Mouse (Mus musculus): ENCODE measurements around the gene Fbxw7. TPM values are rescaled to one million over a fixed set of nuclear protein-coding genes. Genes with fewer than 3 reads are reported as not detected.
A peak's percentile ranks its signal among the peaks of the same experiment; 100 is the strongest.

Fbxw7 gene
- polyA plus RNA-seq, 1 experiment from 2014 or later = 3.8 TPM

GRCm38 (mm10) chr3:84806206-84806605, 8.9 kb upstream of the Fbxw7 start:
- no peaks in the 10 kb centered on the region for H3K9me3 ChIP-seq (replicated peaks)
- no peak for DNase-seq
- no peak overlapping the region for H3K4me3 ChIP-seq (replicated peaks)
- H3K9ac ChIP-seq = no peak overlapping the region
- H3K4me2 ChIP-seq = no peak overlapping the region
- 75% methylated on average over 2 of the region's 2 CpGs for WGBS (ENCODE audit: insufficient replicate concordance)
- H3K36me3 ChIP-seq = no peaks in the 10 kb centered on the region
- ATAC-seq (ENCODE audit: low read depth) = no peak
- H3K4me1 ChIP-seq (replicated peaks) = peaks cover 17% of the 10 kb centered on the region
- H3K27ac ChIP-seq = no peak overlapping the region
- H3K27me3 ChIP-seq = no peaks in the 10 kb centered on the region

- Histone ChIP-seq H3K27me3 (no peaks in the 10 kb centered on the region), H3K9ac (no peak overlapping the region), H3K4me3 (replicated peaks) (no peak overlapping the region), H3K9me3 (replicated peaks) (no peaks in the 10 kb centered on the region), H3K4me1 (replicated peaks) (peaks cover 23% of the 10 kb centered on the region), H3K36me3 (no peaks in the 10 kb centered on the region), H3K4me2 (no peak overlapping the region), H3K27ac (no peak overlapping the region)
- DNase-seq = no peak
- ATAC-seq (ENCODE audit: low read depth) = no peak
- 57% methylated on average over 3 of the region's 3 CpGs for WGBS (ENCODE audit: insufficient replicate concordance)
These were observed 7.2 kb upstream of the Fbxw7 start for GRCm38 (mm10) chr3:84807826-84808225.

- H3K4me2 ChIP-seq = no peak overlapping the region
- H3K27ac ChIP-seq = no peak overlapping the region
- H3K27me3 ChIP-seq = no peaks in the 10 kb centered on the region
- no peaks in the 10 kb centered on the region for H3K9me3 ChIP-seq (replicated peaks)
- peaks cover 28% of the 10 kb centered on the region for H3K4me1 ChIP-seq (replicated peaks)
- no peaks in the 10 kb centered on the region for H3K36me3 ChIP-seq
- no peak for DNase-seq
- H3K9ac ChIP-seq = no peak overlapping the region
- H3K4me3 ChIP-seq (replicated peaks) = no peak overlapping the region
- no peak for ATAC-seq (ENCODE audit: low read depth)
These were observed 6.2 kb upstream of the Fbxw7 start for GRCm38 (mm10) chr3:84808906-84809305.

GRCm38 (mm10) chr3:84810803-84811202, 4.3 kb upstream of the Fbxw7 start:
- no peaks in the 10 kb centered on the region for H3K9me3 ChIP-seq (replicated peaks)
- ATAC-seq (ENCODE audit: low read depth) = no peak
- H3K4me2 ChIP-seq = no peak overlapping the region
- H3K4me1 ChIP-seq (replicated peaks) = peaks cover 20% of the 10 kb centered on the region
- H3K27me3 ChIP-seq = no peaks in the 10 kb centered on the region
- no peak overlapping the region for H3K9ac ChIP-seq
- H3K4me3 ChIP-seq (replicated peaks) = no peak overlapping the region
- H3K36me3 ChIP-seq = no peaks in the 10 kb centered on the region
- H3K27ac ChIP-seq = no peak overlapping the region
- no peak for DNase-seq

GRCm38 (mm10) chr3:84813436-84814156, 1.5 kb upstream of the Fbxw7 start:
- H3K4me2 ChIP-seq = peak overlapping the region; percentile 99
- DNase-seq (no peak), ATAC-seq (ENCODE audit: low read depth) (peak; percentile 53)
- WGBS (ENCODE audit: insufficient replicate concordance) = under 1% methylated on average over 28 of the region's 29 CpGs
- peak overlapping the region; percentile 100 for H3K4me3 ChIP-seq (replicated peaks)
- H3K27ac ChIP-seq = peak overlapping the region; percentile 98
- 0 out of 2 replicates have a peak, but pooled peaks cover 1% of the 10 kb centered on the region for H3K36me3 ChIP-seq
- peaks cover 38% of the 10 kb centered on the region for H3K4me1 ChIP-seq (replicated peaks)
- H3K9me3 ChIP-seq (replicated peaks) = no peaks in the 10 kb centered on the region
- no peaks in the 10 kb centered on the region for H3K27me3 ChIP-seq
- peak overlapping the region; percentile 96 for H3K9ac ChIP-seq

- H3K4me2 ChIP-seq = peak overlapping the region; percentile 99
- peak overlapping the region; percentile 96 for H3K9ac ChIP-seq
- peaks cover 6% of the 10 kb centered on the region; the same call in 1 of the 2 replicates for H3K36me3 ChIP-seq
- ATAC-seq (ENCODE audit: low read depth) (peak; percentile 95), DNase-seq (peak; percentile 100)
- no peaks in the 10 kb centered on the region for H3K9me3 ChIP-seq (replicated peaks)
- H3K27ac ChIP-seq = peak overlapping the region; percentile 98
- under 1% methylated on average over 54 of the region's 60 CpGs for WGBS (ENCODE audit: insufficient replicate concordance)
- peaks cover 39% of the 10 kb centered on the region for H3K4me1 ChIP-seq (replicated peaks)
- peak overlapping the region; percentile 100 for H3K4me3 ChIP-seq (replicated peaks)
- no peaks in the 10 kb centered on the region for H3K27me3 ChIP-seq
These were observed 809 bp upstream of the Fbxw7 start for GRCm38 (mm10) chr3:84814157-84814761.

GRCm38 (mm10) chr3:84815461-84815860, 393 bp downstream of the Fbxw7 start:
- peaks cover 37% of the 10 kb centered on the region for H3K4me1 ChIP-seq (replicated peaks)
- peak; percentile 38 for DNase-seq
- no peaks in the 10 kb centered on the region for H3K27me3 ChIP-seq
- peak overlapping the region; percentile 98 for H3K27ac ChIP-seq
- under 1% methylated on average over 29 of the region's 29 CpGs for WGBS (ENCODE audit: insufficient replicate concordance)
- H3K4me3 ChIP-seq (replicated peaks) = peak overlapping the region; percentile 100
- no peaks in the 10 kb centered on the region for H3K9me3 ChIP-seq (replicated peaks)
- H3K4me2 ChIP-seq = peak overlapping the region; percentile 99
- ATAC-seq (ENCODE audit: low read depth) = no peak
- H3K36me3 ChIP-seq = peaks cover 9% of the 10 kb centered on the region; the same call in 1 of the 2 replicates
- H3K9ac ChIP-seq = peak overlapping the region; percentile 96

GRCm38 (mm10) chr3:84816951-84817350, 1.9 kb downstream of the Fbxw7 start:
- no peak for ATAC-seq (ENCODE audit: low read depth)
- 29% methylated on average over 1 of the region's 1 CpGs for WGBS (ENCODE audit: insufficient replicate concordance)
- no peak overlapping the region; the same call in 1 of the 2 replicates for H3K27ac ChIP-seq
- H3K4me1 ChIP-seq (replicated peaks) = peaks cover 37% of the 10 kb centered on the region
- H3K9me3 ChIP-seq (replicated peaks) = no peaks in the 10 kb centered on the region
- peaks cover 9% of the 10 kb centered on the region; the same call in 1 of the 2 replicates for H3K36me3 ChIP-seq
- no peak overlapping the region for H3K9ac ChIP-seq
- H3K4me2 ChIP-seq = 0 out of 2 replicates have a peak overlapping the region, but pooled peaks have one; percentile 13
- peak; percentile 54 for DNase-seq
- peak overlapping the region; percentile 100; the same call in 1 of the 2 replicates for H3K4me3 ChIP-seq (replicated peaks)
- H3K27me3 ChIP-seq = no peaks in the 10 kb centered on the region

GRCm38 (mm10) chr3:84820654-84821201, 5.7 kb downstream of the Fbxw7 start:
- Histone ChIP-seq H3K9ac (no peak overlapping the region), H3K4me1 (replicated peaks) (peaks cover 21% of the 10 kb centered on the region), H3K9me3 (replicated peaks) (no peaks in the 10 kb centered on the region), H3K4me3 (replicated peaks) (no peak overlapping the region), H3K4me2 (no peak overlapping the region), H3K36me3 (peaks cover 9% of the 10 kb centered on the region), H3K27ac (no peak overlapping the region), H3K27me3 (no peaks in the 10 kb centered on the region)
- no peak for ATAC-seq (ENCODE audit: low read depth)
- DNase-seq = no peak
- 75% methylated on average over 2 of the region's 2 CpGs for WGBS (ENCODE audit: insufficient replicate concordance)

- H3K27ac ChIP-seq = no peak overlapping the region
These were observed 10.9 kb downstream of the Fbxw7 start for GRCm38 (mm10) chr3:84825990-84826389.

GRCm38 (mm10) chr3:84826405-84826804, 11.3 kb downstream of the Fbxw7 start:
- DNase-seq (no peak), ATAC-seq (ENCODE audit: low read depth) (no peak)
- WGBS (ENCODE audit: insufficient replicate concordance) = 84% methylated on average over 3 of the region's 3 CpGs
- no peaks in the 10 kb centered on the region for H3K9me3 ChIP-seq (replicated peaks)
- H3K4me3 ChIP-seq (replicated peaks) = no peak overlapping the region
- no peaks in the 10 kb centered on the region for H3K27me3 ChIP-seq
- no peak overlapping the region for H3K9ac ChIP-seq
- peaks cover 21% of the 10 kb centered on the region for H3K4me1 ChIP-seq (replicated peaks)
- no peak overlapping the region for H3K27ac ChIP-seq
- no peak overlapping the region for H3K4me2 ChIP-seq
- H3K36me3 ChIP-seq = no peaks in the 10 kb centered on the region; the same call in 1 of the 2 replicates

More at GRCm38 (mm10) chr3:84825990-84826389, 10.9 kb downstream of the Fbxw7 start:
- H3K27me3 ChIP-seq = no peaks in the 10 kb centered on the region
- DNase-seq = no peak
- H3K4me3 ChIP-seq (replicated peaks) = no peak overlapping the region
- no peak for ATAC-seq (ENCODE audit: low read depth)
- H3K4me1 ChIP-seq (replicated peaks) = peaks cover 21% of the 10 kb centered on the region
- no peak overlapping the region for H3K4me2 ChIP-seq
- no peak overlapping the region for H3K9ac ChIP-seq
- H3K36me3 ChIP-seq = no peaks in the 10 kb centered on the region; the same call in 1 of the 2 replicates
- 19% methylated on average over 5 of the region's 5 CpGs for WGBS (ENCODE audit: insufficient replicate concordance)
- H3K9me3 ChIP-seq (replicated peaks) = no peaks in the 10 kb centered on the region
